Mouse (Mus musculus) megakaryocyte, embryonic 14.5 days (primary cell): ENCODE measurements around the gene Stard5.

Experiments used
- FLI1 ChIP-seq: IDR thresholded peaks from 2 replicates; pipeline ENCODE4 v1.6.1; 2012; ENCODE audit warnings: low read length, inconsistent platforms, mixed read lengths
- GATA1 ChIP-seq: IDR thresholded peaks from 3 replicates; pipeline ENCODE4 v1.6.1; 2012; ENCODE audit warnings: mixed read lengths, low read length, inconsistent platforms, borderline replicate concordance

DNA sequence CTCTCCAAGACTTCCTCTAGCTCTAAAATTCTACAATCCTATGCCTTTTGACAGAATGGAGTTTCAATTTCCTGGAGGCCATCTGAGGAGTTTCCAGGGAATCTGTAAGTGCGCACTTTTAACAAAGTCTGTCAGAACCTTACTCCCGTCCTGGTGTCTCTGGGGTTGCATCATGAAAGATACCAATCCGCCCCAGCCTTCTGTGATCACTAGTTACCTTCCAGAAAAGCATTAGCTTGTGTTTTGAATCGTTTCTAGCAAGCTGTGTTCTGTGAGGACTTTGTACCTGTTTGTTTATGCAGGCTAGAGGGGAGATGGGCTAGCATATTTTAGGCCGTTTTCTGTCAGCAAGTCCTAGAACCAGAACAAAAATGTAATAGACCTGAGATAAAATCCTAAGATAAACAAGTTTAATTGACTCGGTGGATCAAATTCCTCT is 942 bp downstream of the Stard5 start:
- no peak for TF ChIP-seq GATA1
- TF ChIP-seq FLI1 = no peak
